Mouse (Mus musculus): ENCODE measurements at regions not wholly inside any gene's neighbourhood (a gene's known extent, or its start where the extent isn't known, plus 50 kb on each side); places are given as distances from the start of the nearest gene placed in this dataset.

DNA sequence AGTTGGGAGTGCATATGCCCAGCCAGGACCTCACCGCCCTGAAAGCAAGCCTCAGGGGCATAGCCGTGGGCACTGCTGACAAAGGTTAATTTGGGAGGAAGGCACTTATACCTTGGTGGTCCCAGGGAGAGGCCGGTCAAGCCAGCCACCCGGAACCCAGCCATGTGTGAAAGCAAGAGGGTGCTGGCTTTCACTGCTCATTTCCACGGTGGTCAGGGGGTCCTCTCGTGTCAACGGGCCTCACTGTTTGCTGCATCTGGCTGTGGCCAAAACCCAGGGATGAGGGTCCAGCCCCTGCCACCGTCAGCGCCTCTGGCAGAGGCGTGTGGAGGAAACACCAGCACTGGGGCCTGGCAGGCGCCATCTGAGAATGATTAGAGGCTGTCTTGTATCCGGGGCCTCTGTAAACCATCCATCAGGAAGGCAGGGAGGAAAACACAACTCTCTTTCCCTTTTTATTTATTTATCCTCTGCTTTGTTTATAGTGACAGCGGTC, 238.7 kb downstream of the Cdc5l start:
- TF ChIP-seq CTCF (IDR thresholded peaks at IDR 0.05; ENCODE audit: insufficient read depth, low read length) (no peak), POLR2A (IDR thresholded peaks at IDR 0.05; ENCODE audit: borderline replicate concordance, extremely low read depth, low read depth, low read length) (no peak)
